Mouse (Mus musculus) embryo, embryonic 10 days (tissue): ENCODE data around the gene Soat1.
A peak's percentile ranks its signal among the peaks of the same experiment; 100 is the strongest.
"Not testable (repeated sequence)": the region's sequence is repeated elsewhere in the genome, so short reads cannot be mapped to it uniquely, and the experiment has no call there.

ENCODE experiments used
- DNase-seq: peaks from one replicate; pipeline ENCODE4 v3.0.0-alpha.2; 2015; ENCODE audit warnings: low spot score

The Soat1 gene

DNA sequence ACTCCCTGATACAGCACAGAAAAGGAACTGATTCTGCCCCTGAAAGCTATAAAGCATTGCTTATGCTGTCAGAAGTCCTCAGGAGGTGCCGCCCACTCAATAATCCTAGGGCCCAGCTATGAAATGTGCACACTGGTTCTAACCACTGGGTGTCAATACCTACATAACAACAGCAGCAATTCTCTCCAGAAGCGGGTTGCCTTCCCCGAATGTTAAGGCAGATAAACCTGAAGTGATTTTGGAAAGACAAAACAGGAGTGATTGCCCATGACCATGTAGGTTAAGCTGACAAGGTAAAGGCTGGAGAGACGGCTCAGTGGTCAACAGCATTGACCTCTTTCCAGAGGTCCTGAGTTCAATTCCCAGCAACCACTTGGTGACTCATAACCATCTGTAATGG, 48.4 kb downstream of the Soat1 start:
- DNase-seq = no peak

- no peak for DNase-seq
Measured at GRCm38 (mm10) chr1:156424054-156424453, 50.1 kb downstream of the Soat1 start.

- DNase-seq = no peak
Measured at GRCm38 (mm10) chr1:156423493-156423892, 50.6 kb downstream of the Soat1 start.

- no peak for DNase-seq
Measured at GRCm38 (mm10) chr1:156422856-156423255, 51.3 kb downstream of the Soat1 start.

DNA sequence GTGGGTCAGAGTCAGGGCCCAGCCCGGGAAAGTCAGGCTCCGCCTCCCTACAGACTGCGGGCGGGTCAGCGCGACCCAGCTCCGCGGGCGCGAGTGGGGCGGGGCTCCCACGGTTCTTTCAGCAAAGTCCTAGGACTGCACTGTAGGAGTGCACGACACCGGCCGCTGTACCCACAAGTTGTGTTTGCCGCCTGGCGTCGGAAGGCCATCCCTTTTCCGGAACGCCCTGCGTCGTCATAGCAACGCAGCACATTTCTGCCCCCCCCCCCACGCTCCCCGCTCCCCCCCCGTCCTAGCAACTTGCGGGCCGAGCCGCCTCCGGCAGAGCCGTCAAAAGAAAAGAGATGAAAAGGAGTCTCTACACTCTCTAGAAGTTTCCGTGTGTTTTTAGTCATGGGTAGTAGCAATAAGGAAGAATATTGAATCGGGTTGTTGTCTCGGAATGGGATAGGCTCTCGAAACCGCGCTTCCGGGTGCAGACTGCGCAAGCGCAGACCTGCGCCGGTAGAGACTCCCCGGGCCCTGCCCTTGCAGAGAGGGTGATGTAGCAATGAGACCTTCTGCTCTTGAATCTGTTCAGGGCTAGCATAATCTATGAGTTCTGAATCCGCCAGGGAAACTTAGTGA, 53.3 kb downstream of the Soat1 start, which contains the start of gene Axdnd1:
Gene Axdnd1, minus strand, starts transcription at position 489 of the 627 bp plus-strand sequence.
- peak; percentile 87 for DNase-seq

- no peak for DNase-seq
Measured at GRCm38 (mm10) chr1:156418170-156418569, 56.0 kb downstream of the Soat1 start.

DNA sequence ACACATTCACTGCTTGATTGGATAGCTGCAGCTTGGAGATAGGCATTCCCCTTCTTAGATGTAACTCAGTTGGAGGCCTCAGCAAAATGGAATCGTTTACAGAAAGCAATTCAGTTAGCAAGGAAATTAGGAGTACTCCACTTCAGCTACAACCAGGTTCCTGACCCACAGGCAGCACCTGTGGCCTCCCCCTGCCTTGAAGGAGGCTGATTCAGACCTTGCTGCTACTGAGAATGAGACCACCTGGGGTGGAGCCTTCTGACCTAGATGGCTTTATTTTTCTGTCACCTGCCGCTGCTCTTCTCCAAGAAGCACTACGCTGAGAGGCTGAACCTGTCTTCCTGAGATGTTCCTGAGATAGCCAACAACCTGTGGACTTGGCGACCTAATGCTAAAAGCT, 65.6 kb downstream of the Soat1 start:
- DNase-seq = no peak

- no peak for DNase-seq
Measured at GRCm38 (mm10) chr1:156408004-156408403, 66.1 kb downstream of the Soat1 start.

- DNase-seq = no peak
Measured at GRCm38 (mm10) chr1:156403251-156403650, 70.9 kb downstream of the Soat1 start.

DNA sequence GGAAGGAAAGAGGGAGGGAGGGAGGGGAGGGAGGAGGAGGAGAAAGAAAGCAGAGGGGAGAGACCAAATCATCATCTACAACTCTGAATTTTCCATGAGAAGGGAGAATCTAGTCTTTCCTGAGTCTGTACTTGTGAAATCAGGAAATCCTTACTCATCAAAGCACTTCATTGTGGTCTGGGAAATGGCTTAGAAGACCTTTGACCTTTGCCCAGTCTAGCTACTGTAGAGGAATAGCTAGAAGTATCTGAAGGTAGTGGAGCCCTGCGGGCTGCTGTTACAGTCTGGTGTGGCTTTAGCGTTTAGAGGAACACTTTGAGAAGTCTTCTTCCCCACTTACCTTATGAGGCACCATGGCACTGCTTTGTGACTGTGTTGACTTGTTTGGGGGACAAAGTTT, 71.6 kb downstream of the Soat1 start:
- peak; percentile 14 for DNase-seq

- not testable (repeated sequence) for DNase-seq
Measured at GRCm38 (mm10) chr1:156400159-156400558, 74.0 kb downstream of the Soat1 start.

- no peak for DNase-seq
Measured at GRCm38 (mm10) chr1:156393148-156393547, 81.0 kb downstream of the Soat1 start.

- DNase-seq = no peak
Measured at GRCm38 (mm10) chr1:156386880-156387279, 87.3 kb downstream of the Soat1 start.

DNA sequence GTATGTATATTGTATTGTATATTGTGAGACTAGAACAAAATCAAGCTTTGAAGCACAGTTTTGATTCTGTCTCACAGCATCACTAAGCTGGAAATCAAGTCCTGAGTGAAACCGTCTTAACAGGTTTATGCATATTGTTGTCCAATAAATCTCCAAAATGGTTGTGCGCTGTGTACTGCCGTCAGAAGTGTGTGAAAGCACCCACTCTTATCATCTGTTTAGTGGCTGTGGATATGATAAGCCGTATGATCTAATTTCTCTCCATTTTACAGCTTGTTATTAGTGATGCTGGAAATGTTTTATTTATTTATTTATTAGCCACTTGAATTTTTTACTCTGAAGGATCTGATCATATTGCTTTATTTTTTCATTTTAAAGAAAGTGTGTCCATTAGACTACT, 87.9 kb downstream of the Soat1 start:
- no peak for DNase-seq

DNA sequence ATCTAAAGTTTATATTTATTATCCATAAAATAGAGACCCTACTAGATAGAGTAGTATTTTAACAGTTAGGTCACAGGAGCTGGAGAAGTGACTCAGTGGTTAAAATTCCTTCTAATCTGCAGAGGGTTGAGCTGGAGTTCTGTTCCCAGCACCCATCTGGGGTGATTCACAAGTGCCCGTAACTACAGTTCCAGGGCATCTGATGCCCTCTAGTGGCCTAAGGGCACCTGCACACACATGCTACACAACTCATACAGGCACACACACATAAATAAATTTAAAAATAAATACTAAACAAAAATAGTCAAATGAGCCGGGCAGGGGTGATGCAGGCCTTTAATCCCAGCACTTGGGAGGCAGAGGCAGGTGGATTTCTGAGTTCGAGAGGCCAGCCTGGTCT, 92.9 kb downstream of the Soat1 start:
- DNase-seq = no peak
